Mouse (Mus musculus): ENCODE measurements around the gene Lin28a. TPM values are rescaled to one million over a fixed set of nuclear protein-coding genes. Genes with fewer than 3 reads are reported as not detected.

The Lin28a gene
- polyA plus RNA-seq, 1 experiment from 2014 or later = 1.8 TPM

DNA sequence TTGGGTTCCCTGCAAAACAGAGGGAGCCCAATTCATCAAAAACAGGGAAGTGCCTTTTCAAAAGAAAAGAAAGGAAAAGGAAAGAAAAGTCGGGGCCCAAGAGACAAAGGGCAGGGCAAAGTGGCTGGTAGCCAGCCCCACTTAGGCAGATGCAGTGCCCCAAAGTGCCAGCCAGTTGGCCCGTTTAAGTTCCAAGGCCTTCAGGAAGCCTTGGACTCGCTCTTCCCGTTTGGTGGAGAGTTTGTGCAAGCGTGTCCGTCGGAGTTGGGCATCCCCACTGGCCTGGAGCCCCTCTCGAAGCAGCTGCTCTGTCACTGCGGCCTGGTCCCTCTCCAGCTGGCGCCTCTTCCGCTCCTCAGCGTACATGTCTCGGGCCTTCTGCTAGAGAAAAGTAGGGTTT is 47.8 kb downstream of the Lin28a start:
- peaks cover 38% of the 10 kb centered on the region for H3K4me1 ChIP-seq (replicated peaks)
- H3K4me2 ChIP-seq = no peak overlapping the region
- H3K9ac ChIP-seq = no peak overlapping the region
- DNase-seq (no peak), ATAC-seq (ENCODE audit: low read depth) (no peak)
- peaks cover 40% of the 10 kb centered on the region for H3K36me3 ChIP-seq
- no peaks in the 10 kb centered on the region for H3K9me3 ChIP-seq (replicated peaks)
- H3K27ac ChIP-seq = no peak overlapping the region
- no peaks in the 10 kb centered on the region for H3K27me3 ChIP-seq
- H3K4me3 ChIP-seq (replicated peaks) = no peak overlapping the region
- WGBS (ENCODE audit: insufficient replicate concordance) = 82% methylated on average over 13 of the region's 13 CpGs

DNA sequence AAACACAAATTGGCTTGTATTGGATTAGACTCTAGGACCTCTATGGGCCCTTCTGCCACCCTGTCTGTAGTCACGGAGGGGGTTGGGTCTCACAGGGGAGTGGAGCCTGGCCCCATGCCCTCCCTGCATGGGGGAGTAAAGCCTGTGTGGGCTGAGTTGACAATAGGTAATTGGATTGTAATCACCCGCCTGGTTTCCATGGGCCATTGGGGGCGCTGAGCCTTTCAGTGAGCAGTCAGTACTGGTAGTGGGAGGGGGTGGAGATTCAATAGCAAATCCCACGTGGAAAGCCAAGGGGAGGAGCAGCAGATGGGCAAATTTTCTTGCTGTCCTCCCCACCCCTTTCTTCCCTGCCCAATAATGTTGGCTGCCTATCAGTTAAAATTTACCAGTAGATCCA is 48.4 kb downstream of the Lin28a start:
- Histone ChIP-seq H3K9ac (no peak overlapping the region), H3K36me3 (peaks cover 45% of the 10 kb centered on the region), H3K27me3 (no peaks in the 10 kb centered on the region), H3K4me1 (replicated peaks) (peaks cover 42% of the 10 kb centered on the region), H3K4me2 (no peak overlapping the region), H3K27ac (no peak overlapping the region), H3K9me3 (replicated peaks) (no peaks in the 10 kb centered on the region), H3K4me3 (replicated peaks) (no peak overlapping the region)
- no peak for DNase-seq
- WGBS (ENCODE audit: insufficient replicate concordance) = 57% methylated on average over 4 of the region's 4 CpGs
- ATAC-seq (ENCODE audit: low read depth) = no peak

GRCm38 (mm10) chr4:133969114-133969770 is 49.4 kb downstream of the Lin28a start:
- 59% methylated on average over 8 of the region's 8 CpGs for WGBS (ENCODE audit: insufficient replicate concordance)
- H3K4me3 ChIP-seq (replicated peaks) = peak overlapping the region; percentile 85; the same call in 1 of the 2 replicates
- peaks cover 45% of the 10 kb centered on the region for H3K4me1 ChIP-seq (replicated peaks)
- H3K27ac ChIP-seq = peak overlapping the region; percentile 98
- ATAC-seq (ENCODE audit: low read depth) (no peak), DNase-seq (peak; percentile 11)
- H3K4me2 ChIP-seq = peak overlapping the region; percentile 99
- H3K36me3 ChIP-seq = peaks cover 48% of the 10 kb centered on the region
- H3K9ac ChIP-seq = peak overlapping the region; percentile 99
- H3K9me3 ChIP-seq (replicated peaks) = no peaks in the 10 kb centered on the region
- no peaks in the 10 kb centered on the region for H3K27me3 ChIP-seq

GRCm38 (mm10) chr4:133968150-133968921 is 50.3 kb downstream of the Lin28a start, which contains the start of gene Hmgn2:
Gene Hmgn2 (minus strand): TSS chr4:133968650.
- H3K27me3 ChIP-seq = no peaks in the 10 kb centered on the region
- no peak for DNase-seq
- peaks cover 48% of the 10 kb centered on the region for H3K4me1 ChIP-seq (replicated peaks)
- under 1% methylated on average over 42 of the region's 42 CpGs for WGBS (ENCODE audit: insufficient replicate concordance)
- peak; percentile 60 for ATAC-seq (ENCODE audit: low read depth)
- peak within 1 kb of the TSS; percentile 99 for H3K4me2 ChIP-seq
- peak within 1 kb of the TSS; percentile 99 for H3K9ac ChIP-seq
- H3K36me3 ChIP-seq = peaks cover 54% of the 10 kb centered on the region
- H3K27ac ChIP-seq = peak within 1 kb of the TSS; percentile 98
- H3K4me3 ChIP-seq (replicated peaks) = peak within 1 kb of the TSS; percentile 85
- H3K9me3 ChIP-seq (replicated peaks) = no peaks in the 10 kb centered on the region

DNA sequence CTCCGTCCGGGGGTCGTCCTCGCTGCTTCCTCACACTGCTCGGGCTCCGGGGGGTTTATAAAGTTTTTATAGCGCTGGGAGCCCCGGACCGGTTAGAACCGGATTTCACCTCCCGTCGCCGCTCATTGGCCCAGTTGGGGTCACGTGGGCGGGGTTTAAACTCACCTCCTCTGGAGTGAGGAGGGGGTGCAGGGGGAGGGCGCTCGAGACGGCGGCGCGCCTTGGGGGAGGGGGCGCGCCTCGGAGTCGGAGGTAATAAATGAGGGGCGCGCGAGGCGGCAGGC is 50.8 kb downstream of the Lin28a start:
- peak; percentile 83 for DNase-seq
- peak overlapping the region; percentile 99 for H3K4me2 ChIP-seq
- H3K9me3 ChIP-seq (replicated peaks) = no peaks in the 10 kb centered on the region
- peak; percentile 67 for ATAC-seq (ENCODE audit: low read depth)
- peak overlapping the region; percentile 98 for H3K27ac ChIP-seq
- peak overlapping the region; percentile 99 for H3K9ac ChIP-seq
- H3K4me1 ChIP-seq (replicated peaks) = peaks cover 48% of the 10 kb centered on the region
- H3K36me3 ChIP-seq = peaks cover 54% of the 10 kb centered on the region
- whole genome bisulfite sequencing (ENCODE audit: insufficient replicate concordance) = under 1% methylated on average over 29 of the region's 29 CpGs
- H3K4me3 ChIP-seq (replicated peaks) = peak overlapping the region; percentile 85
- H3K27me3 ChIP-seq = no peaks in the 10 kb centered on the region

- peak; percentile 97 for DNase-seq
- H3K27me3 ChIP-seq = no peaks in the 10 kb centered on the region
- H3K36me3 ChIP-seq = peaks cover 54% of the 10 kb centered on the region
- ATAC-seq (ENCODE audit: low read depth) = peak; percentile 80
- peaks cover 48% of the 10 kb centered on the region for H3K4me1 ChIP-seq (replicated peaks)
- peak overlapping the region; percentile 99 for H3K9ac ChIP-seq
- H3K4me3 ChIP-seq (replicated peaks) = peak overlapping the region; percentile 85
- under 1% methylated on average over 84 of the region's 101 CpGs for WGBS (ENCODE audit: insufficient replicate concordance)
- H3K27ac ChIP-seq = peak overlapping the region; percentile 98
- peak overlapping the region; percentile 99 for H3K4me2 ChIP-seq
- H3K9me3 ChIP-seq (replicated peaks) = no peaks in the 10 kb centered on the region
These were observed 51.3 kb downstream of the Lin28a start for GRCm38 (mm10) chr4:133967138-133967865.

GRCm38 (mm10) chr4:133966271-133966940 is 52.2 kb downstream of the Lin28a start:
- H3K27ac ChIP-seq = peak overlapping the region; percentile 77
- ATAC-seq (ENCODE audit: low read depth) (no peak), DNase-seq (no peak)
- no peaks in the 10 kb centered on the region for H3K9me3 ChIP-seq (replicated peaks)
- peak overlapping the region; percentile 99 for H3K4me2 ChIP-seq
- H3K9ac ChIP-seq = peak overlapping the region; percentile 81
- peak overlapping the region; percentile 85 for H3K4me3 ChIP-seq (replicated peaks)
- no peaks in the 10 kb centered on the region for H3K27me3 ChIP-seq
- WGBS (ENCODE audit: insufficient replicate concordance) = 32% methylated on average over 12 of the region's 12 CpGs
- peaks cover 48% of the 10 kb centered on the region for H3K36me3 ChIP-seq
- H3K4me1 ChIP-seq (replicated peaks) = peaks cover 48% of the 10 kb centered on the region

GRCm38 (mm10) chr4:133962566-133962965 is 56.1 kb downstream of the Lin28a start:
- Histone ChIP-seq H3K36me3 (peaks cover 36% of the 10 kb centered on the region), H3K4me1 (replicated peaks) (peaks cover 20% of the 10 kb centered on the region), H3K9ac (no peak overlapping the region), H3K9me3 (replicated peaks) (no peaks in the 10 kb centered on the region), H3K4me2 (no peak overlapping the region), H3K27ac (no peak overlapping the region), H3K27me3 (no peaks in the 10 kb centered on the region), H3K4me3 (replicated peaks) (no peak overlapping the region)
- ATAC-seq (ENCODE audit: low read depth) (no peak), DNase-seq (no peak)
- WGBS (ENCODE audit: insufficient replicate concordance) = 81% methylated on average over 7 of the region's 7 CpGs

DNA sequence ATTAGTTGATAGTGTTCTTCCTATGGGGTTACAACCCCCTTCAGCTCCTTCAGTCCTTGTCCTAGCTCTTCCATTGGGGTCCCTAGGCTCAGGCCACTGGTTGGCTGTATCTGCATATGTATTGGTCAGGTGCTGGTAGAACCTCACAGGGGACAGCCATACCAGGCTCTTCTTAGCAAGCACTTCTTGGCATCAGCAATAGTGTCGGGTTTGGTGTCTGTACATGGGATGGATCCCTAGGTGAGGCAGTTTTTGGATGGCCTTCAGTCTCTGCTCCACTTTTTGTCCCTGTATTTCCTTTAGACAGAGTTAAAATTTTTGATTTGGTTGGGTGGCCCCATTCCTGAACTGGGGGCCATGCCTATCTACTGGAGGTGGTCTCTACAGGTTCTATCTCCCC is 59.8 kb downstream of the Lin28a start:
- DNase-seq = no peak
- H3K4me2 ChIP-seq = no peak overlapping the region

DNA sequence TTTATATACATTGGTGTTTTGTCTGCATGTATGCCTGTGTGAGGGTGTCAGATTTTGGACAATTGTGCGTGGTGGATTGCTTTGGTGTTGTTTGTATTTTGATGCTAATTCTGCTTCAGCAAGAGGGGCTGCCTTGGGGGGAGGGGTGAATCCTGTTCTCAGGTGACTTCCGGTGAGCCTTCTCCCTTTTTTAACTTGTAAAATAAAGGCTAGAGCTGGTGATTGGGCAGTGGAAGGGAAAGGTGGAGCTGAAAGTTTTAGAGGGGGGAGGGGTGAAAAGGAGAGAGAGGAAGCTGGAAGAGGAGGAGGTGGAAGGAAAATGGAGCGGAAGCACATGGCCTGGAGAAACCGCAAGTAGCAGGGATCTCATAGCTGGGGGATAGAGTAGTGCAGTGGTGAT is 62.3 kb downstream of the Lin28a start:
- no peak overlapping the region for H3K9ac ChIP-seq
- no peak for DNase-seq
- no peak overlapping the region for H3K4me2 ChIP-seq
- H3K4me3 ChIP-seq (replicated peaks) = no peak overlapping the region
- 68% methylated on average over 4 of the region's 4 CpGs for WGBS (ENCODE audit: insufficient replicate concordance)
- H3K4me1 ChIP-seq (replicated peaks) = no peaks in the 10 kb centered on the region; the same call in 1 of the 2 replicates
- H3K27me3 ChIP-seq = no peaks in the 10 kb centered on the region
- H3K27ac ChIP-seq = no peak overlapping the region
- no peak for ATAC-seq (ENCODE audit: low read depth)
- H3K9me3 ChIP-seq (replicated peaks) = no peaks in the 10 kb centered on the region
- no peaks in the 10 kb centered on the region for H3K36me3 ChIP-seq

More for the DNA sequence above, 59.8 kb downstream of the Lin28a start:
- Histone ChIP-seq H3K4me3 (replicated peaks) (no peak overlapping the region), H3K9me3 (replicated peaks) (no peaks in the 10 kb centered on the region), H3K27ac (no peak overlapping the region), H3K36me3 (peaks cover 14% of the 10 kb centered on the region), H3K4me1 (replicated peaks) (peaks cover under 1% of the 10 kb centered on the region; the same call in 1 of the 2 replicates), H3K27me3 (no peaks in the 10 kb centered on the region), H3K9ac (no peak overlapping the region)
- 66% methylated on average over 1 of the region's 1 CpGs for WGBS (ENCODE audit: insufficient replicate concordance)
- no peak for ATAC-seq (ENCODE audit: low read depth)

Data from liver, embryonic 13.5 days (tissue).